Mouse (Mus musculus) ES-E14 (cell line): Measurements from ENCODE around the gene Rps15a. TPM values are rescaled to one million over a fixed set of nuclear protein-coding genes. Genes with fewer than 3 reads are reported as not detected.

Source experiments
- DNase-seq: peaks from one replicate; pipeline ENCODE4 v3.0.0-alpha.2; 2013; ENCODE audit warnings: low read depth, low spot score
- H3K27ac ChIP-seq: 2 replicates; pipeline ENCODE4 v1.5.1; 2012; ENCODE audit warnings: low read depth, mild to moderate bottlenecking, low read length, moderate library complexity, mixed read lengths; ENCODE audit not compliant: poor library complexity, insufficient read depth, severe bottlenecking
- H3K36me3 ChIP-seq: 2 replicates; pipeline ENCODE4 v1.6.1; 2012; ENCODE audit warnings: mild to moderate bottlenecking, low read length, moderate library complexity, mixed read lengths; ENCODE audit not compliant: control insufficient read depth, poor library complexity, insufficient read depth, severe bottlenecking
- H3K4me1 ChIP-seq, 2 experiments: fragments of 150-350 bp in 1 of 2; sonication (generic) in 1 of 2; 2 replicates each; pipeline ENCODE4 v1.6.1; 2012; ENCODE audit warnings: low read length in 2 of 2, mild to moderate bottlenecking in 1 of 2, mixed read lengths in 1 of 2; ENCODE audit not compliant: control insufficient read depth in 2 of 2, insufficient read depth in 2 of 2, poor library complexity in 1 of 2
- H3K4me3 ChIP-seq, 2 experiments: fragments of 150-350 bp in 1 of 2; sonication (generic) in 1 of 2; 2 replicates each; pipeline ENCODE4 v1.5.1; 2012; ENCODE audit warnings: low read length in 2 of 2, low read depth in 1 of 2, mild to moderate bottlenecking in 1 of 2, mixed read lengths in 1 of 2; ENCODE audit not compliant: insufficient read depth in 1 of 2, poor library complexity in 1 of 2, severe bottlenecking in 1 of 2
- H3K9ac ChIP-seq: 2 replicates; pipeline ENCODE4 v1.6.1; 2012; ENCODE audit warnings: low read depth, mild to moderate bottlenecking, low read length, mixed read lengths; ENCODE audit not compliant: poor library complexity, insufficient read depth, severe bottlenecking
- H3K9me3 ChIP-seq: fragments of 150-350 bp; sonication (generic); 2 replicates; pipeline ENCODE4 v1.6.1; 2012; ENCODE audit warnings: low read depth, mild to moderate bottlenecking, low read length; ENCODE audit not compliant: control insufficient read depth, insufficient read depth
- CHD2 ChIP-seq: IDR thresholded peaks from 2 replicates; pipeline ENCODE4 v1.6.1; 2014; ENCODE audit warnings: mild to moderate bottlenecking, low read depth, low read length, inconsistent platforms
- HCFC1 ChIP-seq: IDR thresholded peaks from 2 replicates; pipeline ENCODE4 v1.6.1; 2012; ENCODE audit warnings: low read length, inconsistent platforms, borderline replicate concordance; ENCODE audit not compliant: insufficient read depth
- MAFK ChIP-seq: IDR thresholded peaks from 2 replicates; pipeline ENCODE4 v1.6.1; 2014; ENCODE audit warnings: mild to moderate bottlenecking, low read depth, low read length, inconsistent platforms; ENCODE audit not compliant: insufficient read depth
- ZC3H11A ChIP-seq: IDR thresholded peaks from 2 replicates; pipeline ENCODE4 v1.6.1; 2012; ENCODE audit warnings: low read depth, mild to moderate bottlenecking, inconsistent platforms, low read length, borderline replicate concordance
- ZNF384 ChIP-seq: IDR thresholded peaks from 2 replicates; pipeline ENCODE4 v1.6.1; 2012; ENCODE audit warnings: low read depth, low read length, inconsistent platforms
- in situ Hi-C, 2 experiments: fragments of 600-800 bp; cut with MboI; formaldehyde crosslinking; loops; one replicate each; pipeline ENCODE4 v1.15.1; 2025; ENCODE audit warnings: low sequenced_read_pairs in 2 of 2, inconsistent platforms in 1 of 2; ENCODE audit not compliant: unreplicated experiment in 2 of 2
- total RNA-seq: library from RNA; depleted of rRNA; stranded (reverse); fragments of 300-350 nt; gene quantifications from 2 replicates; pipeline ENCODE4 v1.2.3, GENCODE M21; 2012

Rps15a gene
- total RNA-seq, 1 experiment: 2,152 TPM

GRCm38 (mm10) chr7:118154150-118154549 is 38.2 kb upstream of the Rps15a start:
- Histone ChIP-seq H3K27ac (no peak overlapping the region), H3K4me3 (no peak overlapping the region), H3K4me1 (no peaks in the 10 kb centered on the region), H3K9me3 (no peaks in the 10 kb centered on the region), H3K36me3 (peaks cover 25% of the 10 kb centered on the region), H3K9ac (no peak overlapping the region)
- DNase-seq: no peak
- in situ Hi-C loops: no loop called here
- TF ChIP-seq MAFK (no peak), ZC3H11A (no peak), ZNF384 (no peak), CHD2 (no peak), HCFC1 (no peak)

- H3K9ac ChIP-seq: no peak overlapping the region
- H3K4me1 ChIP-seq: no peaks in the 10 kb centered on the region
- peaks cover 29% of the 10 kb centered on the region for H3K36me3 ChIP-seq
- no peak overlapping the region for H3K4me3 ChIP-seq
- in situ Hi-C loops: no loop called here
- no peak for DNase-seq
- no peak for TF ChIP-seq ZC3H11A
- no peak for TF ChIP-seq CHD2
- no peak for TF ChIP-seq HCFC1
- no peak for TF ChIP-seq ZNF384
- no peak overlapping the region for H3K27ac ChIP-seq
- no peaks in the 10 kb centered on the region; the same call in 1 of the 2 replicates for H3K9me3 ChIP-seq
Measured at GRCm38 (mm10) chr7:118143602-118144001, 27.6 kb upstream of the Rps15a start.

GRCm38 (mm10) chr7:118143123-118143522 is 27.1 kb upstream of the Rps15a start:
- H3K27ac ChIP-seq: no peak overlapping the region
- no peaks in the 10 kb centered on the region for H3K4me1 ChIP-seq
- no peak overlapping the region for H3K9ac ChIP-seq
- TF ChIP-seq HCFC1 (no peak), MAFK (no peak), CHD2 (no peak), ZNF384 (no peak), ZC3H11A (no peak)
- peaks cover 31% of the 10 kb centered on the region for H3K36me3 ChIP-seq
- H3K9me3 ChIP-seq: no peaks in the 10 kb centered on the region; the same call in 1 of the 2 replicates
- in situ Hi-C loops: no loop called here
- H3K4me3 ChIP-seq: no peak overlapping the region
- DNase-seq: no peak

GRCm38 (mm10) chr7:118141271-118141670 is 25.3 kb upstream of the Rps15a start:
- no peak overlapping the region for H3K9ac ChIP-seq
- H3K36me3 ChIP-seq: peaks cover 30% of the 10 kb centered on the region
- TF ChIP-seq ZC3H11A: no peak
- TF ChIP-seq ZNF384: no peak
- TF ChIP-seq MAFK: no peak
- TF ChIP-seq HCFC1: no peak
- TF ChIP-seq CHD2: no peak
- H3K4me1 ChIP-seq: no peaks in the 10 kb centered on the region
- H3K4me3 ChIP-seq: no peak overlapping the region
- no peaks in the 10 kb centered on the region; the same call in 1 of the 2 replicates for H3K9me3 ChIP-seq
- no peak overlapping the region for H3K27ac ChIP-seq
- DNase-seq: no peak
- in situ Hi-C loops: no loop called here

GRCm38 (mm10) chr7:118135128-118135527 is 19.1 kb upstream of the Rps15a start:
- no peak overlapping the region for H3K4me3 ChIP-seq
- no peak for DNase-seq
- TF ChIP-seq ZNF384 (no peak), ZC3H11A (no peak), MAFK (no peak), HCFC1 (no peak)
- no peaks in the 10 kb centered on the region for H3K9me3 ChIP-seq
- in situ Hi-C loops: no loop called here
- H3K9ac ChIP-seq: no peak overlapping the region
- H3K36me3 ChIP-seq: peaks cover 15% of the 10 kb centered on the region
- no peak overlapping the region for H3K27ac ChIP-seq
- H3K4me1 ChIP-seq: no peaks in the 10 kb centered on the region; a peak in 1 of 4 replicates
